ENCODE assay signal across 16 mouse cellular contexts in genomic region chr12:7718556-7718955, GRCm38 (mm10).
DNase-seq lines count a peak whose midpoint lies in the region.
"Had no signal": no experiment of that assay in that cellular context is flagged by ENCODE, and none has a peak within 500 bp of the region (broad histone marks: within the 10 kb centered on the region; RNA-seq: fewer than 3 reads in every experiment).

No protein-coding gene starts in this region.

- DNase-seq in cerebellum, postnatal 10 days: peak; percentile 42 to 51
- DNase-seq in cerebellum, postnatal 36 days: no peak
- DNase-seq in left cerebral cortex, postnatal 4 days: peak; percentile 28
- no peak for DNase-seq in left cerebral cortex, postnatal 10 days (ENCODE audit: extremely low spot score in 1 of 2, low spot score in 2 of 2)
- peak; percentile 18 for DNase-seq in brain, embryonic 18.5 days (ENCODE audit: low read depth, low spot score)
- peak; percentile 76 for DNase-seq in layer of hippocampus, adult 9-11 months
- no peak for DNase-seq in lung, postnatal 14 days
- DNase-seq in urinary bladder, postnatal 36 days (ENCODE audit: low spot score in 2 of 2): no peak
- DNase-seq: adrenal gland, postnatal 25 days; cerebellum, adult 18-20 months; gastrocnemius, postnatal 36 days; heart, adult 2 months; heart, postnatal 36 days; kidney, adult 8-10 months; lung, embryonic 14.5 days; thymus, postnatal 14 days had no signal

- intact Hi-C loops in left cerebral cortex, postnatal 4 days (cut with DNase I): no loop called here
- intact Hi-C loops in left cerebral cortex, postnatal 10 days (cut with DNase I): no loop called here

Comparison
In these comparisons a context has a peak if more than half of its experiments do, and no peak if none do; other contexts are left out.
1. DNase-seq: peak in cerebellum, postnatal 10 days (2 of 2), left cerebral cortex, postnatal 4 days (single experiment), brain, embryonic 18.5 days (single experiment) and layer of hippocampus, adult 9-11 months (single experiment); none in cerebellum, postnatal 36 days (0 of 2), left cerebral cortex, postnatal 10 days (0 of 2), lung, postnatal 14 days (single experiment) and urinary bladder, postnatal 36 days (0 of 2).